Mouse (Mus musculus) layer of hippocampus, adult 6 months (tissue): ENCODE measurements around the gene Olfr968. TPM values are rescaled to one million over a fixed set of nuclear protein-coding genes. Genes with fewer than 3 reads are reported as not detected.

Experiments
- long read RNA-seq, 2 experiments: library from polyadenylated mRNA; unstranded; transcript quantifications; one replicate each; pipeline ENCODE4 v2.0.0; 2019 to 2020
- polyA plus RNA-seq: library from polyadenylated mRNA; unstranded; fragments of <200 nt; fragmentation: Nextera tagmentation; gene quantifications from 2 replicates; pipeline ENCODE4 v1.2.3, GENCODE M21; 2021

The Olfr968 gene
- polyA plus RNA-seq, result not detected in 2 replicates
- long read RNA-seq, experiment 1, result 0 reads
- long read RNA-seq, experiment 2, result 0 reads

GRCm38 (mm10) chr9:39783153-39783552, at the start of gene Olfr968:
Olfr968 (minus strand) TSS chr9:39783253.

GRCm38 (mm10) chr9:39808560-39808959, 25.5 kb upstream of the Olfr968 start, which contains the start of gene Olfr970:
Olfr970 (plus strand) TSS chr9:39808860.

GRCm38 (mm10) chr9:39790558-39790957, 7.5 kb upstream of the Olfr968 start, which contains the start of gene Olfr969:
Olfr969 (plus strand) TSS chr9:39790945.

GRCm38 (mm10) chr9:39745949-39746348, 37.1 kb downstream of the Olfr968 start, which contains the start of gene Olfr967:
Olfr967 (plus strand) TSS chr9:39746249.

GRCm38 (mm10) chr9:39730678-39731077, 52.4 kb downstream of the Olfr968 start, which contains the start of gene Olfr150:
Olfr150 (plus strand) TSS chr9:39730978.

Other genes with a start within 250 kb of the Olfr968 start
- not detected in 2 replicates for gene Olfr958, start 229.2 kb downstream of the Olfr968 start, polyA plus RNA-seq
- not detected in 2 replicates for gene Olfr959, start 207.7 kb downstream of the Olfr968 start, polyA plus RNA-seq
- gene AW551984, start 178.8 kb downstream of the Olfr968 start, polyA plus RNA-seq, result 3.4 and 5.2 TPM in 2 replicates
- gene Olfr148, start 172.6 kb downstream of the Olfr968 start, polyA plus RNA-seq, result not detected in 2 replicates
- not detected in 2 replicates for gene Olfr960, start 161.9 kb downstream of the Olfr968 start, polyA plus RNA-seq
- not detected in 2 replicates for gene Olfr961, start 138.2 kb downstream of the Olfr968 start, polyA plus RNA-seq
- not detected in 2 replicates for gene Olfr963, start 116.0 kb downstream of the Olfr968 start, polyA plus RNA-seq
- not detected in 2 replicates for gene Olfr149, start 76.1 kb downstream of the Olfr968 start, polyA plus RNA-seq
- not detected in 2 replicates for gene Olfr965, start 71.9 kb downstream of the Olfr968 start, polyA plus RNA-seq
- gene Olfr150, start 52.3 kb downstream of the Olfr968 start, polyA plus RNA-seq, result not detected in 2 replicates
- gene Olfr967, start 37.0 kb downstream of the Olfr968 start, polyA plus RNA-seq, result not detected in 2 replicates
- gene Olfr969, start 7.7 kb upstream of the Olfr968 start, polyA plus RNA-seq, result not detected in 2 replicates
- not detected in 2 replicates for gene Olfr970, start 25.6 kb upstream of the Olfr968 start, polyA plus RNA-seq
- gene Olfr971, start 53.6 kb upstream of the Olfr968 start, polyA plus RNA-seq, result not detected in 2 replicates
- not detected in 2 replicates for gene Olfr972, start 83.2 kb upstream of the Olfr968 start, polyA plus RNA-seq
- not detected in 2 replicates for gene Olfr229, start 124.1 kb upstream of the Olfr968 start, polyA plus RNA-seq
- not detected in 2 replicates for gene Olfr974, start 154.2 kb upstream of the Olfr968 start, polyA plus RNA-seq
- gene Olfr975, start 168.8 kb upstream of the Olfr968 start, polyA plus RNA-seq, result not detected in 2 replicates
- not detected in 2 replicates for gene Olfr976, start 177.9 kb upstream of the Olfr968 start, polyA plus RNA-seq
- gene Olfr978, start 208.9 kb upstream of the Olfr968 start, polyA plus RNA-seq, result not detected in 2 replicates
- gene Olfr979, start 220.2 kb upstream of the Olfr968 start, polyA plus RNA-seq, result not detected in 2 replicates
- gene Olfr980, start 226.3 kb upstream of the Olfr968 start, polyA plus RNA-seq, result not detected in 2 replicates
- gene Olfr981, start 238.2 kb upstream of the Olfr968 start, polyA plus RNA-seq, result not detected in 2 replicates